In the genomic region with DNA sequence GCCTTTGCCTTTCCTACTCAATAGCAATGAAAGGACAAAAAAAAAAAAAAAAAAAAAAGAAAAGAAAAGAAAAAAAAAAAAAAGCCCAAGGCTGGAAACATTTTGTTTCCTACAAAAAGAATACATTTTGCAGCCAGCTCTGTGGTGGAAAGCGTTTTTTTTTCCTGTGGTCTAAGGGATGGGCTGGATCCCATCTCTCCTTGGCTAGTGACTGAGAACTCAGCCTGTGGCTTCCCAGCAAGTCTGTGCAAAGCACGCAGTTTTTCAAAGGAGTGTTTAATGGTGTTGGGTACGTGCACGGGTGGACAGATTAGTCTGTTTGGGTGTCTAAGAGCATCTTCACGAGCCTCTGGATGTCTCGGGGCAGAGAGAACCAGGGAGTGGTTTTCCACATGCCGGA, we compare ENCODE assay signal across 16 mouse cellular contexts.
DNase-seq lines count a peak whose midpoint lies in the region; TF ChIP-seq lines count a peak whose summit lies in the region.
"Had no signal": no experiment of that assay in that cellular context is flagged by ENCODE, and none has a peak within 500 bp of the region (broad histone marks: within the 10 kb centered on the region; RNA-seq: fewer than 3 reads in every experiment).

No protein-coding gene starts in this region.

- intact Hi-C loops in heart, postnatal 25 days (cut with DNase I), result no loop called here

- H3K4me1 ChIP-seq in heart, embryonic 10.5 days, result peaks cover 12% of the 10 kb centered on the region; the same call in 1 of the 2 replicates
- H3K4me1 ChIP-seq in small intestine, adult 2 months (ENCODE audit: control insufficient read depth, insufficient read depth, insufficient read length, low read length), result peaks cover 11% of the 10 kb centered on the region; the same call in 1 of the 2 replicates
- H3K4me1 ChIP-seq: hindbrain, embryonic 13.5 days had no signal

- no peak overlapping the region for H3K4me3 ChIP-seq in heart, embryonic 10.5 days
- H3K4me3 ChIP-seq in small intestine, adult 2 months (ENCODE audit: low read depth, low read length), result no peak overlapping the region
- H3K4me3 ChIP-seq: hindbrain, embryonic 13.5 days; limb, embryonic 12.5 days had no signal

- 68% methylated on average over 7 of the region's 7 CpGs for WGBS in heart, embryonic 10.5 days
- WGBS in small intestine, adult 2 months, result 86% methylated on average over 7 of the region's 7 CpGs

- TF ChIP-seq POLR2A in small intestine, adult 2 months (IDR thresholded peaks at IDR 0.05; ENCODE audit: low read depth, low read length), result no peak

- H3K27ac ChIP-seq in heart, embryonic 10.5 days, result 0 out of 2 replicates have a peak overlapping the region, but pooled peaks have one; percentile 42
- H3K27ac ChIP-seq in small intestine, adult 2 months (ENCODE audit: insufficient read depth, low read depth, low read length), result peak overlapping the region; percentile 9; the same call in 1 of the 2 replicates
- H3K27ac ChIP-seq: hindbrain, embryonic 13.5 days; limb, embryonic 12.5 days had no signal

- H3K9me3 ChIP-seq in heart, embryonic 10.5 days, result peaks cover 4% of the 10 kb centered on the region; the same call in 1 of the 2 replicates
- H3K9me3 ChIP-seq: hindbrain, embryonic 13.5 days had no signal

- no peak for TF ChIP-seq CTCF in small intestine, adult 2 months (IDR thresholded peaks at IDR 0.05; ENCODE audit: extremely low read depth, insufficient read length, insufficient replicate concordance, low read depth, low read length)

- 0 out of 2 replicates have a peak, but pooled peaks cover 2% of the 10 kb centered on the region for H3K36me3 ChIP-seq in heart, embryonic 10.5 days
- H3K36me3 ChIP-seq in small intestine, adult 2 months (ENCODE audit: control insufficient read depth, insufficient read depth, low read length), result no peaks in the 10 kb centered on the region
- H3K36me3 ChIP-seq: hindbrain, embryonic 13.5 days; limb, embryonic 12.5 days had no signal

- H3K27me3 ChIP-seq in heart, embryonic 10.5 days (ENCODE audit: insufficient read depth, poor library complexity, severe bottlenecking), result no peaks in the 10 kb centered on the region
- no peaks in the 10 kb centered on the region for H3K27me3 ChIP-seq in small intestine, adult 2 months (ENCODE audit: control insufficient read depth, insufficient read depth, low read length)
- H3K27me3 ChIP-seq: CH12.LX; hindbrain, embryonic 13.5 days; limb, embryonic 12.5 days had no signal

- no peak for DNase-seq in heart, embryonic 10.5 days (ENCODE audit: low spot score)
- no peak for DNase-seq in heart, postnatal 25 days (ENCODE audit: low spot score)
- peak; percentile 36 for DNase-seq in NIH3T3 (ENCODE audit: low read depth)
- peak; percentile 65 for DNase-seq in fibroblast of lung, adult 2 months (ENCODE audit: low read depth)
- no peak for DNase-seq in urinary bladder, postnatal 14 days (ENCODE audit: low spot score)
- no peak for DNase-seq in adrenal gland, adult 8-10 months
- DNase-seq: cerebellum, adult 18-20 months; gastrocnemius, postnatal 14 days; kidney, adult 11 months; lung, postnatal 14 days; right cerebral cortex, postnatal 4 days; thymus, postnatal 36 days had no signal

Comparison
In these comparisons a context has a peak if more than half of its experiments do, and no peak if none do; other contexts are left out.
1. DNase-seq: peak in NIH3T3 (single experiment) and fibroblast of lung, adult 2 months (single experiment); none in heart, embryonic 10.5 days (single experiment), heart, postnatal 25 days (single experiment), urinary bladder, postnatal 14 days (single experiment) and adrenal gland, adult 8-10 months (single experiment).